Mouse (Mus musculus) neural tube, embryonic 15.5 days (tissue): ENCODE measurements around the gene Gm20716. TPM values are rescaled to one million over a fixed set of nuclear protein-coding genes. Genes with fewer than 3 reads are reported as not detected.

Experiments
- microRNA-seq: library from miRNA; unstranded; fragments of <30 nt; microRNA quantifications from one replicate; pipeline ENCODE4, GENCODE M21; 2017
- polyA plus RNA-seq: library from polyadenylated mRNA; unstranded; fragments of >200 nt; fragmentation: Nextera tagmentation; extraction: Ambion mirVana; gene quantifications from 2 replicates; pipeline ENCODE4 v1.2.1, GENCODE M21; 2015

Gm20716 gene
- polyA plus RNA-seq, 1 experiment from 2014 or later, result 20.7 TPM

Small RNA genes lying within 50 kb of the gene (microRNA-seq; reads per million reads assigned to microRNA genes)
- not detected for gene Gm24561

Other genes with a start within 250 kb of the Gm20716 start
- gene Ripor3, start 219.7 kb downstream of the Gm20716 start, polyA plus RNA-seq, result 0.47 and 0.66 TPM in 2 replicates
- 6.6 and 6.8 TPM in 2 replicates for gene Pard6b, start 149.4 kb downstream of the Gm20716 start, polyA plus RNA-seq
- gene Adnp, start 23.3 kb downstream of the Gm20716 start, polyA plus RNA-seq, result 3.4 and 7.9 TPM in 2 replicates
- gene Dpm1, start 227 bp upstream of the Gm20716 start, polyA plus RNA-seq, result 63.9 and 74.7 TPM in 2 replicates
- gene Mocs3, start 258 bp upstream of the Gm20716 start, polyA plus RNA-seq, result 8.6 and 9.7 TPM in 2 replicates
- gene Kcng1, start 51.4 kb upstream of the Gm20716 start, polyA plus RNA-seq, result 0.95 and 1.7 TPM in 2 replicates